Mouse (Mus musculus) naive thymus-derived CD4-positive, alpha-beta T cell, adult 2 months (primary cell): Measurements from ENCODE around the gene Gm13128.
"Not testable (repeated sequence)": the region's sequence is repeated elsewhere in the genome, so short reads cannot be mapped to it uniquely, and the experiment has no call there.

Experiments
- DNase-seq: peaks from one replicate; pipeline ENCODE4 v3.0.0-alpha.2; 2011; ENCODE audit warnings: low read depth

The Gm13128 gene

GRCm38 (mm10) chr4:144329949-144330348 lies at the start of gene Gm13128:
TSS of gene Gm13128 (plus strand) at chr4:144330249.
- DNase-seq = not testable (repeated sequence)

- DNase-seq = not testable (repeated sequence)
Observed at GRCm38 (mm10) chr4:144280388-144280787, 49.7 kb upstream of the Gm13128 start, which contains the start of gene Pramel5. TSS of gene Pramel5 (minus strand) at chr4:144280488.

GRCm38 (mm10) chr4:144299414-144299813 lies 30.6 kb upstream of the Gm13128 start:
- DNase-seq = not testable (repeated sequence)

- not testable (repeated sequence) for DNase-seq
Observed at GRCm38 (mm10) chr4:144312666-144313460, 17.2 kb upstream of the Gm13128 start.

- DNase-seq = not testable (repeated sequence)
Observed at GRCm38 (mm10) chr4:144335856-144336255, 5.8 kb downstream of the Gm13128 start.

GRCm38 (mm10) chr4:144357642-144358041 lies 27.6 kb downstream of the Gm13128 start, which contains the start of gene Gm13119:
TSS of gene Gm13119 (plus strand) at chr4:144357942.
- not testable (repeated sequence) for DNase-seq

- DNase-seq = no peak
Observed at GRCm38 (mm10) chr4:144377911-144378310, 47.9 kb downstream of the Gm13128 start, which contains the start of gene Pramef20. TSS of gene Pramef20 (minus strand) at chr4:144377933.
